Mouse (Mus musculus) hindbrain, embryonic 11.5 days (tissue): Measurements from ENCODE around the gene Trpv4. TPM values are rescaled to one million over a fixed set of nuclear protein-coding genes. Genes with fewer than 3 reads are reported as not detected.

Experiments
- ATAC-seq: fragments of 200-750 bp; cut with Nextera tagmentation; 2 replicates; pipeline ENCODE4 v1.8.0; 2017; ENCODE audit warnings: mild to moderate bottlenecking, moderate TSS enrichment, moderate library complexity; ENCODE audit not compliant: low FRiP score
- DNase-seq: peaks from one replicate; pipeline ENCODE4 v3.0.0-alpha.2; 2015; ENCODE audit warnings: low spot score
- H3K27ac ChIP-seq: fragments of 300-500 bp; sonication (generic); 2 replicates; pipeline ENCODE4 v1.5.1; 2014; ENCODE audit warnings: mild to moderate bottlenecking, low read depth, low read length
- H3K27me3 ChIP-seq: fragments of 300-500 bp; sonication (generic); 2 replicates; pipeline ENCODE4 v1.6.1; 2014; ENCODE audit warnings: mild to moderate bottlenecking, low read length, moderate library complexity, mixed read lengths; ENCODE audit not compliant: control insufficient read depth, insufficient read depth
- H3K36me3 ChIP-seq: fragments of 300-500 bp; sonication (generic); 2 replicates; pipeline ENCODE4 v1.6.1; 2014; ENCODE audit warnings: mild to moderate bottlenecking, low read length, moderate library complexity, mixed read lengths; ENCODE audit not compliant: control insufficient read depth, insufficient read depth
- H3K4me1 ChIP-seq: fragments of 300-500 bp; sonication (generic); replicated peaks from 2 replicates; pipeline ENCODE4 v1.6.1; 2014; ENCODE audit warnings: low read length, mixed read lengths; ENCODE audit not compliant: control insufficient read depth, insufficient read depth
- H3K4me2 ChIP-seq: fragments of 300-500 bp; sonication (generic); replicated peaks from 2 replicates; pipeline ENCODE4 v1.6.1; 2014; ENCODE audit warnings: mild to moderate bottlenecking, low read depth, low read length
- H3K4me3 ChIP-seq: fragments of 300-500 bp; sonication (generic); 2 replicates; pipeline ENCODE4 v1.5.1; 2014; ENCODE audit warnings: low read depth, low read length
- H3K9ac ChIP-seq: fragments of 300-500 bp; sonication (generic); 2 replicates; pipeline ENCODE4 v1.6.1; 2014; ENCODE audit warnings: low read depth, low read length
- H3K9me3 ChIP-seq: fragments of 300-500 bp; sonication (generic); 2 replicates; pipeline ENCODE4 v1.6.1; 2016; ENCODE audit warnings: low read length; ENCODE audit not compliant: control insufficient read depth
- WGBS: fragments of 180-500 bp; shearing (Covaris S2); extraction: QIAGEN DNeasy Blood & Tissue Kit; methylation state at CpG from one replicate; pipeline ENCODE4 v1.1.7; 2014; 5-methylcytosine and 5-hydroxymethylcytosine counted together
- polyA plus RNA-seq: library from polyadenylated mRNA; unstranded; fragments of >200 nt; fragmentation: Nextera tagmentation; extraction: Ambion mirVana; gene quantifications from 2 replicates; pipeline ENCODE4 v1.2.1, GENCODE M21; 2014

The Trpv4 gene
- polyA plus RNA-seq, 1 experiment from 2014 or later, result 0.85 TPM

DNA sequence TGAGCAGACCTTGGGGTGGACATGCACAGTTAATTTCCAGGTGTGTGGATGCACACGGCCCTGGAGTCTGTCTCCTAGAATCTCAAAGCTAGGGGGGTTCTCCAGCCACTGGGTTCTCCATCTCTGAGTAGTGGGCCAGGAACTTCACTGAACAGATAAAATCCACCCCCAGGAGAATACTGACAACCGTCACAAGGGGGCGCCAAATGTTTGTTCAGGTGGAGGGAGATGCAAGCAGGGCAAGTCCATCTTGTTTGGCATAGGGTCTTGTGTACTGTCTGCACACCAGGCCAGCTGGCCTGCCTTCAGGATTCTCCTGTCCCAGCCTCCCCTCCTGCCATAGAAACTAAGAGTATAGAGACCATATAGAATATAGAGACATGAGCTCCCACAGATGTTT, 32.6 kb downstream of the Trpv4 start:
- Histone ChIP-seq H3K4me1 (no peaks in the 10 kb centered on the region), H3K4me3 (no peak overlapping the region), H3K36me3 (no peaks in the 10 kb centered on the region), H3K9me3 (no peaks in the 10 kb centered on the region), H3K27ac (no peak overlapping the region), H3K27me3 (no peaks in the 10 kb centered on the region), H3K4me2 (no peak overlapping the region), H3K9ac (no peak overlapping the region)
- ATAC-seq, result no peak
- 17% methylated on average over 3 of the region's 3 CpGs for WGBS
- peak; percentile 79 for DNase-seq

DNA sequence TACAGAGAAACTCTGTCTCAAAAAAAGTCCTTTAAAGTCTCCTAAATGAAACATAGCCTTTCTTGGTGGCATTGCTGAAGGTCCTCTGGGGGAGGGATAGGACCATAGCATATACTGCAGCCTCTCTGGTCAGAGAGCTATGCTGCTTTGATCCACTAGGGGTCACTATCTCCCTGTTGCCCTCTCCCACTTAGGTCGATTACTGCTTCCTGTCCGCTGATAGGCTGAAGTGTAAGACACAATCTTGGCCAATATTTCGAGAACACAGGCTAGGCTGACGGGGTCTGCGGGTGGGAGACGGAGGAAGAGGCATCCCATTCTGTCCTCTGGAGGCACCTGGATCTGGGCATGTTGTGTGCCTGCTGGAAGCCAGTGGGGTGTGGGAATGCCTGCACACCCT, 37.9 kb downstream of the Trpv4 start:
- DNase-seq (no peak), ATAC-seq (no peak)
- Histone ChIP-seq H3K4me3 (no peak overlapping the region), H3K27me3 (no peaks in the 10 kb centered on the region), H3K27ac (no peak overlapping the region), H3K4me2 (no peak overlapping the region), H3K36me3 (no peaks in the 10 kb centered on the region), H3K9ac (no peak overlapping the region), H3K4me1 (no peaks in the 10 kb centered on the region), H3K9me3 (no peaks in the 10 kb centered on the region)
- WGBS, result 51% methylated on average over 6 of the region's 6 CpGs

DNA sequence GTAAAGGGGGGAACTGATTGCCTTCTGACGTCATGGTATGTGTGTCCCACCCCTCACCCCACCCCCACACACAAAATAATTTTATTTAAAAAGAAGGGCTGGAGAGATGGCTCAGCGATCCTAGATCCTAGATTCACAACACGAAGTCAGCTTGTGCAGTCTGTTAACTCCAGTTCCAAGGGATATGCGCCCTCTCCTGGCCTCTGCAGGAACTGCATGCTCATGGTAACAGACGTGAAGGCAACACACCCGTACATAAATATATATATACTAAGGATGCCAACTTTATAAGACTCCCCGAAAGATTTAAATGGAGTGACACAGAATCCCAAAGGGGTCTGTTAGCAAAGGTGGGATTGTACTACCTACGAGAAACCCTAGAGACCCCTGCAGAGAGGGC, 39.4 kb downstream of the Trpv4 start:
- WGBS, result 25% methylated on average over 8 of the region's 8 CpGs
- no peaks in the 10 kb centered on the region for H3K36me3 ChIP-seq
- H3K9ac ChIP-seq, result no peak overlapping the region
- H3K27ac ChIP-seq, result no peak overlapping the region
- H3K9me3 ChIP-seq, result no peaks in the 10 kb centered on the region
- ATAC-seq (no peak), DNase-seq (peak; percentile 90)
- H3K4me1 ChIP-seq, result no peaks in the 10 kb centered on the region
- no peak overlapping the region for H3K4me2 ChIP-seq
- H3K27me3 ChIP-seq, result no peaks in the 10 kb centered on the region
- H3K4me3 ChIP-seq, result no peak overlapping the region

DNA sequence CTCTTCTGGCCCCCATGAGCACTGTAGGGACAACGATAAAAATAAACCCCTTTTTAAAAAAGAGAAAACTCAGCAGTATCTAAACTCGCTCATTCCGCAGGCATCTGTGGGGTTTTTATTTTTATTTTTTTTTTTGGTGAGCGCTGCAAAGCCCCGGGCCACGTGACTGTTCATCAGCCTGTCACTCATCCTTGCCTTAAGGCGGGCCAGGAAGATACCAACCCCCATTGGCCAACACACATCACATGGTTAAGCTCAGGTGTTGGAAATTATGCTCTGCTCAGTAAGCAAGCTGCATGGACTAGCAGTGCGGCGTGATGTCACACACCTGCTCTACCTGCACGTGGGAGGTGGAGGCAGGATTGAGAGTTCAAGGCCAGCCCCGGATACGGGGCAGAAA, 40.4 kb downstream of the Trpv4 start:
- no peak for ATAC-seq
- Histone ChIP-seq H3K4me2 (no peak overlapping the region), H3K36me3 (no peaks in the 10 kb centered on the region), H3K27ac (no peak overlapping the region), H3K4me1 (no peaks in the 10 kb centered on the region), H3K4me3 (no peak overlapping the region), H3K27me3 (no peaks in the 10 kb centered on the region), H3K9me3 (no peaks in the 10 kb centered on the region), H3K9ac (no peak overlapping the region)
- WGBS, result 77% methylated on average over 12 of the region's 12 CpGs
- no peak for DNase-seq

DNA sequence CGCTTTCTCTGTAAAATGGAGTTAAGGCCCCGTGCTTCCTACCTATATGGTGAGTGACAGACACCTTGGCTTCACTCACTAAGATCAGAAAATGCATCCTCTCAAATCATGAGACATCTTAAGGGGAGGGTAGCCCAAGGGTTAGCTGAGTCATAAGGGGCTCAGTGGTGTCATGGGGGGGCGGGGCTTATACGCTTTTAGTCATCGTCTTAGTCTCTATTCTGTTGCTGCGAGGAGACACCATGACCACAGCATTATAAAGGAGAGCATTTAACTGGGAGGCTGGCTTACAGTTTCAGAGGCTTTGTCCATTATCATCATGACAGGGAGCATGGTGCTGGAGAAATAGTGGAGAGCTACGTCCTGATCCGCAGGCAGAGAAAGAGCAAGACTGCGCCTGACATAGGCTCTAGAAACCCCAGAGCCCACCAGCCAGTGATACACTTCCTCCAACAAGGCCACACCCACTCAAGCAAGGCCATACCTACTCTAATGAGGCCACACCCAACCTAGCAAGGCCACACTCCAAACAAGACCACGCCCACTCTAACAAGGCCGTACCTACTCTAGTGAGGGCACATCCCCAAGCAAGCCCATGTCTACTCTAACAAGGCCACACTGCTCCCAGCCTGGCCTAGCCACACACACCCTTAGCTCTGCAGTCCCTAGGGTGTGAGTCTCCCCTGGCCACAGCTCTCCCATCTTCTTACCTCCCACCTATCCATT, 41.7 kb downstream of the Trpv4 start:
- Histone ChIP-seq H3K27me3 (no peaks in the 10 kb centered on the region), H3K4me3 (no peak overlapping the region), H3K36me3 (no peaks in the 10 kb centered on the region), H3K27ac (no peak overlapping the region), H3K9me3 (no peaks in the 10 kb centered on the region), H3K4me2 (no peak overlapping the region), H3K4me1 (no peaks in the 10 kb centered on the region), H3K9ac (no peak overlapping the region)
- WGBS, result 82% methylated on average over 11 of the region's 11 CpGs
- no peak for ATAC-seq
- no peak for DNase-seq

DNA sequence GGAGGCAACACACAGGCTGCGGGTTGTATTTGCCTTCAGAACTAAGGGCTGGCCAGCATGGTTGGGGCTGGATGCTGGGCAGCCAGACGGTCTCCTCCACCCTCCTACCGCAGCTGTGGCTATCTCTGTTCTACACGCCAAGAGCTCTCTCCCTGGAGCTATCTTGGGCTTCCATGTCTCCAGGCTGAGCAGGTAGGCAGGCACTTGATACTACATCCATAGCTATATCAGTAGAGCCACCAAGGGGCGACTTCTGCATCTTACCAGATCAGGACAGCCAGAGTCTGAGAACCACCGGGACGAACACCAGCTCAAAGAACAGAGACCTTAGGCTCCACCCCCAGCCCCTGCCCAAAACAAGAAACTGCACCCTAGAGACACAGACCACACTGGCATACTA, 43.4 kb downstream of the Trpv4 start:
- WGBS, result 71% methylated on average over 7 of the region's 7 CpGs
- Histone ChIP-seq H3K9me3 (no peaks in the 10 kb centered on the region), H3K9ac (no peak overlapping the region)

DNA sequence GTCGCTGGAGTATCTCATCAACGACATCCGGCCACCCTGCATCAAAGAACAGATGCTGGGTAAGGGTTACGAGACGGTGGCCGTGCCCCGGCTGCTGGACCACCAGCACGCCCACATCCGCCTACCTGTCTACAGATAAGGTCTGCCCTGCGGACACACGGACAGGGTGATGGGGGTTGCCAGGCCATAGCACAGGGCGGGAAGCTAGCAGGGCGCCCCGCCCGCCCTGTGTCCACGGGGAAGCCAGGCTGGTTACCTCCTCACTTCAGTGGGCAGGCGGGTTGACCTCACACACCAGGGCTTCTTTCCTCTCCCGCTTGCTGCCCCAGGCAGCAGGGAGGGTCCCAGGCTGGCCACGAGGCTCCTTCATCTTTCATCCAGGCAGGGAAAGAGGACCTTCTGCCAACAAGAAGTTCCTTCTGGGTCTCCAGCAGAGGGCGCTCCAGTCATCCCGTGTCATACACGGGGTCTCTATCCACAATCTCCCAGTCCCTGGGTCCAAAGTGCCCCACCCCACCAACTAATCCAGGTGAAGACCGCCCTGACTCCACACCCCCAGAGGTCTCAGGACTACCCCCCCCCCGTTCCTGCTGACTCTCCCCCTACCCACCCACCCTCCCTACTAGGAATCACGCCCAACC, 46.1 kb downstream of the Trpv4 start:
- Histone ChIP-seq H3K27ac (no peak overlapping the region), H3K36me3 (no peaks in the 10 kb centered on the region), H3K4me1 (no peaks in the 10 kb centered on the region; the same call in none of the 2 replicates), H3K9me3 (no peaks in the 10 kb centered on the region), H3K4me3 (no peak overlapping the region), H3K9ac (no peak overlapping the region), H3K27me3 (no peaks in the 10 kb centered on the region), H3K4me2 (no peak overlapping the region)
- peak; percentile 68 for DNase-seq
- ATAC-seq, result no peak
- 66% methylated on average over 24 of the region's 25 CpGs for WGBS

More for the DNA sequence above, 43.4 kb downstream of the Trpv4 start:
- ATAC-seq, result no peak
- no peaks in the 10 kb centered on the region for H3K36me3 ChIP-seq
- H3K27me3 ChIP-seq, result no peaks in the 10 kb centered on the region
- no peaks in the 10 kb centered on the region for H3K4me1 ChIP-seq
- H3K27ac ChIP-seq, result no peak overlapping the region
- H3K4me3 ChIP-seq, result no peak overlapping the region
- no peak overlapping the region for H3K4me2 ChIP-seq
- DNase-seq, result no peak

DNA sequence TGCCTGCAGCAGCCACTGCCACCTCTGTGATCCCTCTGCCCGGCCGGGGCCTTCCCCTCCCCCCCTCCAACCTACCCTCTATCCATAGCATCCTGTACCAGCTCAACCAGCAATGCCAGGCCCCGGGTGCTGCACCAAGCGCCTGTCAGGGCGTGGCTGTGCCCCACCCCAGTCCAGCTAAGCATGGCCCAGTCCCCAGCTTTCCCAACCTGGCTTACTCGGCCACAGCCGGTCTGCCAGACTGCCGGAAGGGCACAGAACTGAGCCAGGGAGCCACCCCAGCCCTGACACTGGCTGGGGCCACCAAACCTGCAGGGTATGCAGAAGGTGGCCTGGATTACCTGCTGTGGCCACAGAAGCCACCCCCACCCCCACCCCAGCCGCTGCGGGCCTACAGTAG, 47.0 kb downstream of the Trpv4 start:
- Histone ChIP-seq H3K4me3 (no peak overlapping the region), H3K27me3 (no peaks in the 10 kb centered on the region), H3K9ac (no peak overlapping the region), H3K4me2 (no peak overlapping the region), H3K9me3 (no peaks in the 10 kb centered on the region), H3K4me1 (no peaks in the 10 kb centered on the region; the same call in none of the 2 replicates), H3K36me3 (no peaks in the 10 kb centered on the region), H3K27ac (no peak overlapping the region)
- ATAC-seq, result no peak
- DNase-seq, result no peak
- WGBS, result 85% methylated on average over 10 of the region's 10 CpGs

DNA sequence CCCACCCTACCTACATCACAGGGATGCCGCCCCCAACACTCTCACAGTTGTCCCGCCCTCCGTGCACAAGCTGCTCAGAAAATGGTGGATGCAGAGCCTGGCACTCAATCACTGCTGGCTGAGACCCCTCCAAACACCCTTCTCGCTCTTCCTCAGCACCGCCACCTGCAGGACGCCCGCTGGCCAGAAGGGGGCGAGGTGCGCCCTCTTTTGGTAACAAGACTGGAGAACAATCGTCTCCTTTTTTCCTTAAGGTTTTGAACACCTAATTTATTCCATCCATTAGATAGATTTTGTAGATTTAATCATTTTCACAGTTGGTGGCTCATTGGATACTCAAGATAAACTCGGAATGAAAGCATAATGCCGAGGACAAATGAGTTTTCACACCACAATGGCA, 49.7 kb downstream of the Trpv4 start:
- H3K27me3 ChIP-seq, result no peaks in the 10 kb centered on the region
- H3K9ac ChIP-seq, result no peak overlapping the region
- peaks cover 8% of the 10 kb centered on the region for H3K4me1 ChIP-seq
- no peak overlapping the region for H3K4me3 ChIP-seq
- WGBS, result 6% methylated on average over 12 of the region's 12 CpGs
- no peak overlapping the region for H3K4me2 ChIP-seq
- no peaks in the 10 kb centered on the region for H3K9me3 ChIP-seq
- no peaks in the 10 kb centered on the region for H3K36me3 ChIP-seq
- ATAC-seq, result 0 out of 2 replicates have a peak, but pooled peaks have one; percentile 13
- H3K27ac ChIP-seq, result peak overlapping the region; percentile 56
- DNase-seq, result peak; percentile 88
